ENCODE assay signal across 8 mouse cellular contexts in genomic region chr3:107472198-107472597, GRCm38 (mm10). TPM values are rescaled to one million over a fixed set of nuclear protein-coding genes. Genes with fewer than 3 reads are reported as not detected.
DNase-seq lines count a peak whose midpoint lies in the region; ATAC-seq and TF ChIP-seq lines count a peak whose summit lies in the region.

No protein-coding gene starts in this region.

- no peak for TF ChIP-seq EP300 in stomach, postnatal 0 days (optimal IDR thresholded peaks at IDR 0.05)

- no peaks in the 10 kb centered on the region for H3K36me3 ChIP-seq in intestine, embryonic 15.5 days
- H3K36me3 ChIP-seq in midbrain, embryonic 11.5 days (ENCODE audit: control insufficient read depth, insufficient read depth, low read length): no peaks in the 10 kb centered on the region
- no peaks in the 10 kb centered on the region for H3K36me3 ChIP-seq in stomach, postnatal 0 days (ENCODE audit: control insufficient read depth, insufficient read depth, low read length)

- WGBS in intestine, embryonic 15.5 days: 30% methylated on average over 6 of the region's 6 CpGs
- WGBS in midbrain, embryonic 11.5 days: 39% methylated on average over 6 of the region's 6 CpGs
- 30% methylated on average over 6 of the region's 6 CpGs for WGBS in stomach, postnatal 0 days

- H3K9me3 ChIP-seq in intestine, embryonic 15.5 days: no peaks in the 10 kb centered on the region
- no peaks in the 10 kb centered on the region for H3K9me3 ChIP-seq in midbrain, embryonic 11.5 days (ENCODE audit: control insufficient read depth, low read length)
- no peaks in the 10 kb centered on the region for H3K9me3 ChIP-seq in stomach, postnatal 0 days (ENCODE audit: control insufficient read depth, low read length)

- H3K27me3 ChIP-seq in intestine, embryonic 15.5 days (replicated peaks): no peaks in the 10 kb centered on the region; the same call in 1 of the 2 replicates
- no peaks in the 10 kb centered on the region for H3K27me3 ChIP-seq in midbrain, embryonic 11.5 days (ENCODE audit: control insufficient read depth, insufficient read depth, low read length)
- no peaks in the 10 kb centered on the region for H3K27me3 ChIP-seq in stomach, postnatal 0 days (ENCODE audit: control insufficient read depth, insufficient read depth, low read length)

- TF ChIP-seq CTCF in stomach, postnatal 0 days (IDR thresholded peaks at IDR 0.05; ENCODE audit: low read depth): peak; percentile 97

- DNase-seq in gastrocnemius, adult 18-20 months (ENCODE audit: low spot score): peak; percentile 36
- no peak for DNase-seq in gastrocnemius, adult 8-10 months (ENCODE audit: low spot score in 2 of 2)
- peak; percentile 26 for DNase-seq in A20 (ENCODE audit: low read depth, low spot score)
- peak; percentile 45 to 62 for DNase-seq in adrenal gland, postnatal 36 days
- peak; percentile 87 for DNase-seq in midbrain, embryonic 11.5 days (ENCODE audit: low spot score, missing footprints)
- peak; percentile 42 for DNase-seq in stomach, postnatal 0 days (ENCODE audit: low spot score)

- no peak overlapping the region for H3K9ac ChIP-seq in intestine, embryonic 15.5 days
- H3K9ac ChIP-seq in midbrain, embryonic 11.5 days (ENCODE audit: low read length): no peak overlapping the region
- H3K9ac ChIP-seq in stomach, postnatal 0 days (ENCODE audit: low read length): no peak overlapping the region

- H3K27ac ChIP-seq in intestine, embryonic 15.5 days: no peak overlapping the region
- H3K27ac ChIP-seq in midbrain, embryonic 11.5 days (ENCODE audit: low read depth, low read length): no peak overlapping the region
- H3K27ac ChIP-seq in stomach, postnatal 0 days (replicated peaks): no peak overlapping the region

- no peaks in the 10 kb centered on the region for H3K4me1 ChIP-seq in intestine, embryonic 15.5 days (replicated peaks)
- no peaks in the 10 kb centered on the region for H3K4me1 ChIP-seq in midbrain, embryonic 11.5 days (ENCODE audit: control insufficient read depth, insufficient read depth, low read length)
- H3K4me1 ChIP-seq in stomach, postnatal 0 days (replicated peaks; ENCODE audit: control insufficient read depth, insufficient read depth): no peaks in the 10 kb centered on the region

- H3K4me2 ChIP-seq in intestine, embryonic 15.5 days (replicated peaks): no peak overlapping the region
- H3K4me2 ChIP-seq in midbrain, embryonic 11.5 days: no peak overlapping the region
- no peak overlapping the region for H3K4me2 ChIP-seq in stomach, postnatal 0 days (replicated peaks; ENCODE audit: low read depth)

- 0 out of 2 replicates have a peak, but pooled peaks have one; percentile 27 for ATAC-seq in erythroid progenitor cell, adult 5-6 weeks (replicated peaks; ENCODE audit: low FRiP score, poor library complexity, severe bottlenecking)
- ATAC-seq in intestine, embryonic 15.5 days: peak; percentile 43; the same call in 1 of the 2 replicates
- peak; percentile 67 for ATAC-seq in midbrain, embryonic 11.5 days (ENCODE audit: low FRiP score)
- peak; percentile 39; the same call in 1 of the 2 replicates for ATAC-seq in stomach, postnatal 0 days (ENCODE audit: low FRiP score, low TSS enrichment)

- H3K4me3 ChIP-seq in intestine, embryonic 15.5 days (replicated peaks): no peak overlapping the region
- H3K4me3 ChIP-seq in midbrain, embryonic 11.5 days (ENCODE audit: low read depth, low read length): no peak overlapping the region
- no peak overlapping the region for H3K4me3 ChIP-seq in stomach, postnatal 0 days (ENCODE audit: low read depth, low read length)

RNA-seq across cellular contexts. Expression of gene Kcnc4, which starts 12.8 kb away (rescaled TPM):
- 10 to 100 TPM; 53.1 to 95.8 TPM for total RNA-seq in gastrocnemius, adult 18-20 months (2021)
- total RNA-seq in gastrocnemius, adult 8-10 months (2022): 10 to 100 TPM; 42.7 to 61.6 (median 50.2) TPM
- total RNA-seq in adrenal gland, postnatal 36 days (2021): 10 to 100 TPM in 1 of 2 experiments, 1 to 10 TPM in 1; 5.1 to 10.5 TPM
- not detected in 2 replicates for total RNA-seq in erythroid progenitor cell, adult 5-6 weeks (2015; ENCODE audit: low replicate concordance)
- not detected in 2 replicates for total RNA-seq in erythroid progenitor cell, adult 5-6 weeks (2017; ENCODE audit: low replicate concordance)
- 0.11 and 0.23 TPM in 2 replicates for polyA plus RNA-seq in intestine, embryonic 15.5 days (2015; fragmentation: Nextera tagmentation; extraction: Ambion mirVana)
- polyA plus RNA-seq in midbrain, embryonic 11.5 days (2014; fragmentation: Nextera tagmentation; extraction: Ambion mirVana): 0.03 and 0.04 TPM in 2 replicates
- 0.12 and 0.17 TPM in 2 replicates for polyA plus RNA-seq in stomach, postnatal 0 days (2015; fragmentation: Nextera tagmentation; extraction: Ambion mirVana)

RNA-seq across cellular contexts. Expression of gene Slc6a17, which starts 45.6 kb away (rescaled TPM):
- total RNA-seq in gastrocnemius, adult 18-20 months (2021): 1 to 10 TPM; 1.0 to 2.3 TPM
- total RNA-seq in gastrocnemius, adult 8-10 months (2022): 1 to 10 TPM in 1 of 4 experiments, under 1 TPM in 3; 0.65 to 1.2 (median 0.80) TPM
- total RNA-seq in adrenal gland, postnatal 36 days (2021): 10 to 100 TPM in 1 of 2 experiments, 1 to 10 TPM in 1; 2.5 to 10.7 TPM
- total RNA-seq in erythroid progenitor cell, adult 5-6 weeks (2015; ENCODE audit: low replicate concordance): not detected in 2 replicates
- total RNA-seq in erythroid progenitor cell, adult 5-6 weeks (2017; ENCODE audit: low replicate concordance): not detected in 2 replicates
- 1.0 and 2.6 TPM in 2 replicates for polyA plus RNA-seq in intestine, embryonic 15.5 days (2015; fragmentation: Nextera tagmentation; extraction: Ambion mirVana)
- 1.8 and 1.9 TPM in 2 replicates for polyA plus RNA-seq in midbrain, embryonic 11.5 days (2014; fragmentation: Nextera tagmentation; extraction: Ambion mirVana)
- 1.7 and 2.1 TPM in 2 replicates for polyA plus RNA-seq in stomach, postnatal 0 days (2015; fragmentation: Nextera tagmentation; extraction: Ambion mirVana)

Comparison
In these comparisons a context has a peak if more than half of its experiments do, and no peak if none do; other contexts are left out.
1. DNase-seq: peak in gastrocnemius, adult 18-20 months (single experiment), A20 (single experiment), adrenal gland, postnatal 36 days (2 of 2), midbrain, embryonic 11.5 days (single experiment) and stomach, postnatal 0 days (single experiment); none in gastrocnemius, adult 8-10 months (0 of 2).
2. RNA of gene Kcnc4, which starts 12.8 kb away (total RNA-seq): 53.1 to 95.8 TPM in gastrocnemius, adult 18-20 months, 42.7 to 61.6 TPM in gastrocnemius, adult 8-10 months and 5.1 to 10.5 TPM in adrenal gland, postnatal 36 days; not detected in erythroid progenitor cell, adult 5-6 weeks; every median in the first group is over 4 times any median in the second.
3. Peak in every context shown above with its lines, with median percentiles within 50 percentile points of each other: ATAC-seq.